Mouse (Mus musculus): ENCODE data around the gene Fggy.
A peak's percentile ranks its signal among the peaks of the same experiment; 100 is the strongest.

The Fggy gene

DNA sequence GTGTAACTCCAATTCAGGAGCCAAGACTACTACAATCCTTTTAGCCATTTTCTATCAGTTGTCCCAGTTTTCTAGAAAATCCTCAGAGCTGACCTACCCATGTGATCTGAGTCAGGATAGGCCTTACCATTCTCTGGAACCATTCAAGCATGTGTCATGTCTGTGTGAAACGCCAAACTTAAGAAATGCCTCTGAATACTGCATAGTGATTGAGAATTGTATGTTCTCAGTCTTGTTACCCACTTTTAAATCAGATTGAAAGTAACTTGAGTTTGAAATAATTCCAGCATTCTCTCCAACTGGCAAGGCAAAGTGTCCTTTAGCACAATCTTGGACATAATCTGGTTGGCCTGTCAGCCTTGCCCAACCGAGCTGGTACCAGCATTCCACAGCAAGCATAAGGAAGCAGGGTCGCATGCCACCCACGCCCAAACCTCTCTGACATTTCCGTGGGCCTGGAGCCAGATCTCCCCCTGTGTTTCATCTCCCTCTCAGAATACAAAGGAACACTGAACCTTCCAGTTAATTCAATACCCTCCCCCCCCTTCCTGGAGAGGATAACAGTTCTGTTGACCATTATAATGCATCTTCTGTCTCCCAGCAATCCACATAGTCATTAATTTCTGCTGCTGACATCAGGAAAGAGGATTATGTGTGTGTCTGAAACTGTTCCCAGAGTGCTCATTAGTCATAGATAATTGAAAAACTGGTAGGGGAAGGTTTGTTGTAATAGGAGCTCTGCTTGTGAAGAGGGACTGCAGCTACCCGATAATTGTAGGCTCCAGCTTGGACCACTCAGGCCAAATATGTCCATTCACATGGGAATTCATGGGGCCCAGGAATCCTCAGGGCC lies 176.3 kb downstream of the Fggy start:
- peak; percentile 59 for DNase-seq

DNA sequence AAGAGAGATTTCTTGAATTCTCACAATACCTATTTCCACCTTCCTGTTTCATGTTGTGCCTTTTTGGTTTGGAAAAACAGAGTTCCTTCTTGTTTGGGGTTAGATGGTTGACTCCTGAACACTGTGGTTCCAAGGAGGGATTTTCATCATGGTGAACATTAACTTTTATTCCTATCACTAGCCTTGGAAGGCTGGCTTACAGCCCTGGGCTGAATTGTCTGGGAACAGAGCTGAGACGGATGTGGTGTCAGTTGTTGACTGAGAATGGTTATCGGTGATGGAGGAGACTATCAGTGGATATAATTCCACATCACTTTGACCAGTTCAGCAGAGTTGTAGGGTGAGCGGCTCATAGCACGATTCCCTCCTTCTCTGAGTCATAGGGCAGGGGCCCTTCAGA lies 178.7 kb downstream of the Fggy start:
- DNase-seq = no peak

DNA sequence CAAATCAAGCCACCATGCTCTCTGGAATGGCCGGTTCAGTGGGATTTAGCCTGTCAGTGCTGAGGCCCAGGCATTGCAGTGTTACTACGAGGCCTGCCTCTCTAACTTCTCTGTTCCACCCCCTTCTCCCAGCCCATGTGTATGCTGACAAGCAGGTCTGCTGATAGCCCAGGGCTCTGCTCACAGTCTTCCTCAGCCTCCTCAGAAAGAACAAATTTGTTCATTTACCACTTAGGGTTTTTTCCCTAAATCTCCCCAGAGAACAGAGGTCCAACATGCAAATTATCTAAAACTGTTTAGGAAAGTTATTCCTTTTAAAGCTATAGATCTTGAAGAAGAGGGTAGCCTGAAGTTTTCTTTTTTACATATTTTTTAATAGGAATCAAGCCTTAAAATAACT lies 179.4 kb downstream of the Fggy start:
- DNase-seq = no peak

DNA sequence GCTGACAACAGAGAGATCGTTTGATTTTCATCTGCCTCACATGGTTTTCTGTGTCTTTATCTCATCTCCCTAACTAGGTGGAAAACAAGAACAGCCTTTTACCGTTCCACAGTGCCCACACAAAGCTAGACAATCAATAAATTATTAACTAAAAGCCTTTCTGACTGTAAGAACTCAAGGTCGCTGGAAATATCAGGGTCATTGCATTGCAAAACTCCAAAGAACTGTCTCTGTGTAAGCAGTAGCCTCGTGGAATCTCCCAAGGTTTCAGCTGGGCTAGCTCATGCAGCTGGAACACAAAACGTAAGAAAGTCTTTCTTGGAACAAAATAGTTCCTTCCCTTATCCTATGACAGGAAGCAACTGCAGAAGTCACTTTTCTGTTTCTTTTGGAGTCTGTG lies 180.9 kb downstream of the Fggy start:
- no peak for DNase-seq

DNA sequence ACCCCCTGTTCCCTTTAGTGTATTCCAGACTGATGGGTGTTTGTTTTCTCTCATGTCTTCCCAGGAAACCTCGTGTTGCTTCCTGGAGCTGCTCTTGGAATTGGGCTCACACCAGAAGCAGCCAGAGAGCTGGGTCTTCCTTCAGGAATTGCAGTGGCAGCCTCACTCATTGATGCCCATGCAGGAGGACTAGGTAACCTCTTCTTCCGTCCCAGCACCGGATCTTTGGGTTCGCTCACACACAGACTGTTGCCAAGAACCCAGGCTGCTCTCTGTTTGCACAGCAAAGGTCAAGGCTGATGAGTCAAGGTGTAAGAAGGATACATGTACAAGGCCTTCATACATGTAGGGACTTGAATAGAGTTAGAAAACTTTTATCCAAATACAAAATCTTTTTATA lies 181.4 kb downstream of the Fggy start:
- DNase-seq = no peak

DNA sequence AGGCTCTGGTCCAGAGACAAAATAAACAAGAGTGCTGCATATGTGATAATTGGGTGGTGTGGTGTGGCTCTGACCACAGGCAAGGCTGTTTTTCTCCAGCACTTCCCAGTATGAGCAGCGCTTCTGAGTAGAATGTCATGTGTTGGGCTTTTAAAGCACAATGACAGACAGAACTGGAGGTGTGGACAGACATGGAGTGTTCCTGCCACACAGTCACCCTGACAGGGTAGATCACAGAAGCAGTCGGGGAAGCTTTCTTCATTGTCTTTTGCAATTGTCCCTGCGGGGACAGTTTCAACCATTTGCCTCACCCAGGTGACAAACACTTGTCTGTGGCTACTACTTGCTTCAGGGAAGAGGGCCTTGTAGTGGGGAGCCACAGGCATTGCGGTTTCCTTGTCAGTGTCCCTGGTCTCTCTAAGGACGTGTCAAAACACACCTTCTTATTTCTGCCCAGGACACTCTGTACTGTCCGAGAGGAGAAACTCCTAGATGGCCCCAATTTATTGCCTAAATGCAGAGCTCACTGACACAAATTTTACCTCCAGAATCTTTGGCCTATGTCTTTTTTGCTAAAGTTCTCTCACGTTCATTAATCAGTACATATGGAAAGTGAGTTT lies 183.9 kb downstream of the Fggy start:
- no peak for DNase-seq

DNA sequence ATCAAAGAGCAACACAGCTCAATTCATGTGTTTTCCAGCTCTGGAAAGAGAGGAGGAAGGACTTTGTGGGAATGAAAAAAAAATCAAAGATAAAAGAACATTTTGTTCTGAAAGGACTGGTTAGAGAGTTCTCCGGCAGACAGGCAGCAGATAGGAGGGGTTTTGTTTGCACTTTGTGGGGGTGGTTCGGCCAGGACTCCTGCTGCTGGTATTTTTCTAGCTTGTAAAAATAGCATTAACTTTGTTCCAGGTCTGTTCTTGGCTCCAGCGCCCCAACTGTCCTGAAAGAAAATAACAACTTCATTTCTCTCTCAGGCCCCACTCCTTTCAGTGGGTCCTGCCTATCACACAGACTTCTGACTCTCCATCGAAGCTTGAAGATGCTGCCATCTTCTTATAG lies 185.7 kb downstream of the Fggy start:
- peak; percentile 21 for DNase-seq

DNA sequence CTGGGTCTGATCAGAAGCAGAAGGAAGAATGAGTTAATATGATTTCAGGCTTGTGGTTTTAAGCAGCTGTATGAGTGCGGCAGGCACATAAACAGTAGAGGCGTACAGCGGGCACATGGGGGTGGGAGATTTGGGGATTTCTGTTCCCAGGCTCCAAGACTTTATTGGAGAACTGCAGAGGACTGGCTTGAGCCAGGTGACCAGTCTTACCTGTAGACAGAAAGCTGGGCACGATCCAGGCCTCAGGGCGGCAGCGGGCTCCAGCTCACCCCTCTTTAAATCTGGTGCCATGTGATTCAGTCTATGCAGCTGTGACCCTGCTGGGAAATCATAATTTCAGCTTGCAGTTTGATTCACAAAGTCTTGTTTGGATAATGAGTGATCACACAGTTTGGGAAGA lies 189.6 kb downstream of the Fggy start:
- DNase-seq = no peak

DNA sequence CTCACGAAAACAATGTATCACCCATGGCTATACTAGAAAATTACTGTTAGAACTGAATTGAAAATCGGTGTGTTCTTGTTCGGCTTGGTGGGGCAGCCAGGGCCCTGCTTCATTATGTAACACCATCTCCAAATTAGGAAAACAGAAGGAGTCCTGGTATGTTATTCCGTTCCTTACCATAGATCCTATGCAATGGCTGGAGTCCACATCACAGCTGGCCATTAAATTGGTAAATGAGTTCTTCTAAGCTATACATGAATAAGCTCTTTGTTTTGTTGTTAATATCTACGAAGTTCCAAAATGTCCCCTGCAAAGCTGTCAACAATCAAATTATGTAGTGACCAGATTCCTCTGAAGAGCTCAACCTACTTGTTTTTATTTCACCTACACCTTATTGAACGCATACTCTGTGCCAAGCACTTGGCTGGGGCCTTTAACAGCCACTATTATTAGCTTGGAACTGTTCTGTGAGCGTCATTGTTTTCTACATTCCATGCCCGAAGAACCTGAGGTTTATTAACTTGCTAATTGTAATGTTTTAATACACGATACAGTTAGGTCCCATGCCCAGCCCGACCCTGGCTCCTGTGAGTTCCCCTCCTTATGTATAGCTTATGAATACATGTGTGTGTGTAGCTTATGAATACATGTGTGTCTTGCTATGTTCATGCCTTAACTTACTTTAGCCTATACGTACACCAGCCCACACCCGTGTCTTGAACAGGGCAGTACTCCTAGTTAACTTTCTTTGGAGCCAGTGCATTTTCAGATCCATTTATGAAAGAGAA lies 190.3 kb downstream of the Fggy start:
- no peak for DNase-seq

DNA sequence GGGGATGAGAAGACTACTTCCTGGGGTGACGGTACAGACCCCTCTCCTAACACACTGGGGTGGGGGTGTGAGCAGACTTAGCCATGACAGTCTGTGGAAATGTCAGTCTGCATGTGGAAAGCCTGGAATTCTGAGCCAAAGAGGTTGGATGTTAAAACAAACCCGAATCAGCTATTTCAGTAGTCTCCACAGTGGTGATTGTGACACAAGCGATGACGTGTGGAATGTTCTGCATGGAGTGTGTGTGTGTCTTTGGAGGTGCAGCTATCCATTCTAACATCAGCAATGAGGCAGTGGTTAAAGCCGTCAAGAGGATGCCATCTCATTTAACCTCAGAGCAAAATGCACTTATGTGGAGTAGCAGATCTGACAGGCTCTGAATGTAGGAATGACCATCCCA lies 192.9 kb downstream of the Fggy start:
- no peak for DNase-seq

DNA sequence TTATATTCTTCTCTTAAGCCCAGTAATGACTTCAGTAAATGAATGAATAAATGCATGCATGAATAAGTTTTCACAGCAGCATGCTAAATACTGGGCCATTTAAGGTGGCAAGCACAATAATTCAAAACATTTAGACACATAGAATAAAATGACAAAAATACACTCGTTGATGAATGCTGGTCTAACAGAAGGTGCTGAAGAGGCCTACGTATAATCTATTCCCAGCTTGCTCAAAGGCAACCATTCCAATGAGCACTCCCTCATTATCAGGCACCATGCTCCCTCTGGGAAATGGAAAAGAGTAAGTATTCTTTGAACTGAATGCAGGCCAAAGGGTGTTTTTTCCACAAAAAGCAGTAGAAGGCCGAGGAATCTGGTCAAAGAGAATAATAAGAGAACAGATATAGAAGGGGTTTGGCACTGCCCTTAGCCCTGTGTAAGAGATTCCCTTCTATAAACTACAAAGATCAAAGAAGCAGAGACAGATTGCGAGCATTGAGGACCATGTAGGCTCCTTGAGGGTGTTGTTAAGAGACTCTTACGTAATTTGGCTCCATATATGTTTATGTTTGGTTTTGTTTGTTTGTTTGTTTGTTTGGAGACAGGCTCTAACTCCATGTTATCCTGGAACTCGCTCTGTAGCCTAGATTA lies 195.4 kb downstream of the Fggy start:
- no peak for DNase-seq

DNA sequence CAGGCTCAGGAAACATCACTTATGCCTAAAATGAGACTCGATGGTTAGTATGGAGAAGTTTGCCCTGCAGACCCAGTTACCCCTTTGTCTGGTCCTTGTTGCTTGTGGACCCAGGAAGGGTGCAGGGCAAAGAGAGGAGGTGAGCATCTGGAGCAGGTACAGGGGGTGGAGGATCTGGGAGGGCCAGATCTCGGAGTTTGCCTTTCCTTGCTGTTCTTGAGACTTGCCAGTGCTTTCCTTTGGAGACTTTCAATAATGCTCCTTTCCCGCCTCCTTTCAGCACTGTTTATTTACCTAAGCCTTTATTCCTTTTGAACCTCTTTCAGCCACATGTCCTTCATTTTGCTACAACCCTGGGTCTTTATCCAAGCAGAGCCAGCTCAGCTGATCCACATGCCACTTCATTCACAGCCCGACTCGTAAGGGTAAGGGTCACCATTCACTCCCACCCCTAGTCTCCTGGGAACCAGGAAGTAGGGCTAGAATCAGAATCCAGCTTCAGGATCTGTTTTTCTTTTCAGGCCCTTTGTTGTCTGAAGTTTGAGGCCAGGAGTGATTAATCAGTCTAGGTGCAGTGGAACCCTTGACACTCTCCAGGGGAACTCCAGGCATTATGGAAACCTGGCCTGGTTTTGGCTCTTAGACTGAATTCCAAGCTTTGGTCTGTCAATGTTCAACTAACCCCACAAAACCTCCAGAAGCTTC lies 201.9 kb downstream of the Fggy start:
- DNase-seq = no peak

DNA sequence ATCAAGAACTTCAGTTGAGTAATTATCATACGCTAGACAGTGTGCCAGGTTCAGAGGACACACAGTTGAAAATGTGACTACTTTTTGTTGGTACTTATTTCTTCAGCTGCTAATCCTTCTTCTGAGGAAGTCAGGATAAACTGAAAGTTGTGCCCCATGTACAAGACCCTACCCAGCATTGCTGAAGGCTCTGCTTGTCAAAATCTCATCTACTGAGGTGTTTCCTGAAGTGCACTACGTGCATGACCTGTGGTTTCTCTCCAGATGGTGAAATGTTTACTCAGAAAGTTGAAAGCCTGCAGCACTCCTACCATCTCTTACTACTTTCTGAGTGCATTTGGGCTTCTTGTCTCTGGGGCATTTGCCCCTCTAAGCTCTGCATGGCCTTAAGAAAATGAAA lies 208.1 kb downstream of the Fggy start:
- DNase-seq = no peak

DNA sequence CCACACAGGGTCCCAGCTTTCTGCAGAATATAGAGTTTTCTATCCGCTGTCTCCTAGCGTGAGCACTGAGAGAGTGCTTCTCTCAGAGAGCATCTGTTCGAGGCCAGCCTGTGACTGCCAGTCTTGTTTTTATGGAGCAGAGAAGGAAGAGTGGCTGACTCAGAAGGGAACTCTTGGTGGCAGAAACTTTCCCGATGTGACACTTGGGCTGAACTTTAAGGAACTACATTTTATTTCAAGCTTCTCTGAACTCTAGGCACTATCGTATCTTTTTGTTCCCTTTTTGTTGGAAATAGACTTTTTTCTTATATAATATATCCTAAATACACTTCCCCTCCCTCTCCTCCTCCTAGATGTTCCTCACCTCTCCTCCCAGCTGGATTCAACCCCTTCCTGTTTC lies 213.2 kb downstream of the Fggy start:
- DNase-seq = no peak

DNA sequence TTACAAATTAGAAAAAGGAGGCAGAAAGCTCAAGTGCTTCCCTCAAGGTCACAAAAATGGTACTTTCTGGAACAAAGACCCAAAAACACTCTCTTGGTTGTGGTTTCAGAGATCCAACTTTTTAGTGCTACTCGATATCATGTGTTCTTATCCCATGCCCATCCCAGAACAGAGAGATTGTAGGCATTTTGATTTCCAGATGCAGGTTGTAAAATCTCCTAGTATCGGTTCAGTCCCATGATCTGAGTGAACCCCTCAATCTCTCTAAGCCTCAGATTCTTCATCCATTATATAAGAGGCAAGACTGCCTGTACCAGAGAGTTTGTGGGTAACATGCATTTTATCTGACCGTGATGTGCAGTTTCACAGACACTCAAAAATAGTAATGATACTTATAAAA lies 214.2 kb downstream of the Fggy start:
- no peak for DNase-seq

DNA sequence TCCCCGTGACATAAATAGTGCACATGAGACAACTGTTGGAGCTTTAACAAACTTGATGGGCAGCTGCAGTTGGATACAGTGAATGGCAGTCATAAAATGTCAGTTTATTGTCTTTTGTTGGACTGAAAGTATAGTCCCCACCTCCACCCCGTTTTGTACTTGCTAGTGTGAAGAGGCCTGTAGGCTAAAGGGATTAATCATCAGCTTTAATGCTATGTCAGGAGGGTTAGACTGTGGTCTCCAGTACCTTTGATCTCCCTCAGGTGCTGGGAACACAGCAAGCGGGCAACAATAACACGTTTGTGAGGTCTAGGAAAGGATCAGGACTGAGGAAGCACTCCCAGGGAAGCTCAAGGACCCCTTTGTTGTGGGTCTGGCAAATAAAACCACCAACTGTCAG lies 214.6 kb downstream of the Fggy start:
- DNase-seq = no peak

DNA sequence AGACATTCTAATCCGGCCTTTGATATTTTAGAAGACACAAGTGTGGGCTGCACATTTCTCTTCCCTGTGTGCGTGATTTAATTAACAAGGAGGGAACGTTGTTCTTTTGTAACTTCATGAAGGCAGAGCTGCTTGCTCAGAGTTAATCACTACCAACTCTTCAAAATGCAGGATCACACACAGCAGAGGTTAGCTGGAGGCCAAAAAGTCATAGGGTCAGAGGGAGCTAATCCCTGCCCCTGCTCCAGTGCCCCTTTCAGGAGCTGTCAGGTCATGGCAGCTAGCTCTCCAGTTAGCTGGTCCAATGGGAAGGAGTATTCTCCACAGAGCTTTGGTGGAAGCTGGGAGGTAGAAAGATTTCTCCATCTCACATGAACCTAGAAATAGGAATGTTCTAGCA lies 215.4 kb downstream of the Fggy start:
- no peak for DNase-seq

DNA sequence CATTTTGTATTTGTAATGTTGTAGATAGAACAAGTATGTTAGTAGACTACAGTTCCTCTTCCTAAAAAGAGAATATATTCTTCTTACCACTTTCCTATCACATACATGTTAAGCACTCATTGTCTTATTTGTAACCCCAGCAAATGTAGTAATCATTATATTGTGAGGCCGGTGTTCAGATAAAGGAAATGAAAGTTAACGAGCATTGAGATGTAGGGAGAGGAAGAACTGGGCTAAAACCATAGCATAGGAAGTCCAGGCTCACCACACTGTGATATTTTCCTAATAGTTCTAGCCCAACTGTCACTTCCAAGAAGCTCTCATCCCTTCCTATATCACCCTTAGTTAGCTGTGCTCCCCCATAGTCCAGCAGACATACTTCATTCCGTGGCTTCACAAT lies 218.3 kb downstream of the Fggy start:
- no peak for DNase-seq

DNA sequence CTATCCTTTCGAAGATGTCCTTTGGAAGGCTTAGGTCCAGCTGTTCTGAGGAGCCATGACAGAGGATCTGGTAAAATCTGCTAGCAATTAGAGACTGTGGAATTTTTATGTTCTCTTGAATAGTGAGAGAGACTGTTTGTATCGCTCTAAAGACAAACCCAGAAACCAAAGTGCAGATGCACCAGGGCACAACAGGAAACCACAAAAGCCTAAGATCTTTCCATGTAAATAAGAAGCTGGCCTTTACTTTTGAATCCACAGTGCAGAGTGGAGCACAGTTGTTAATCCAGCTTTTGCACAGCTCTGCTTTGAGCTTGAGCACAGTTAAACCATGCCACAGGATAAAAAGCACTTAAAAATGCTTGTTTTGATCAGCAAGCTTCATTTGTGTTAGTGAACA lies 220.5 kb downstream of the Fggy start:
- no peak for DNase-seq

DNA sequence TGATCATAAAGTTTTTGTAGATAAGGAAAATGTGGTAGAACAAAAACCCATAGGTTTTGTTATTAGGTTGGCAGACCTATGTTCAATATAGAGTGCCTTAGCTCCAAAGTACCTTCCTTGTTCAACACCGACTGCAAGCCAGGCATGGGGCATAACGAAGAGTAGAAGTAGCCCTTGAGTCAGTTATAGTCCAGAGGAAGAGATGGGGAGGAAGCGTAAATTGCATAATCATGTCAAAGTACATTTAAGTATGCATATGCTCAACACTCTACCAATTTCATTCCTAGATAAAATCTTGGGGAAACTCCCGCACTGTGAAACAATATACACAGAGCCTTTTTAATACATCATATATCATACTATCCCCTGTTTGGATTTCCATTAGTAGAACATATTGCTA lies 221.2 kb downstream of the Fggy start:
- no peak for DNase-seq

DNA sequence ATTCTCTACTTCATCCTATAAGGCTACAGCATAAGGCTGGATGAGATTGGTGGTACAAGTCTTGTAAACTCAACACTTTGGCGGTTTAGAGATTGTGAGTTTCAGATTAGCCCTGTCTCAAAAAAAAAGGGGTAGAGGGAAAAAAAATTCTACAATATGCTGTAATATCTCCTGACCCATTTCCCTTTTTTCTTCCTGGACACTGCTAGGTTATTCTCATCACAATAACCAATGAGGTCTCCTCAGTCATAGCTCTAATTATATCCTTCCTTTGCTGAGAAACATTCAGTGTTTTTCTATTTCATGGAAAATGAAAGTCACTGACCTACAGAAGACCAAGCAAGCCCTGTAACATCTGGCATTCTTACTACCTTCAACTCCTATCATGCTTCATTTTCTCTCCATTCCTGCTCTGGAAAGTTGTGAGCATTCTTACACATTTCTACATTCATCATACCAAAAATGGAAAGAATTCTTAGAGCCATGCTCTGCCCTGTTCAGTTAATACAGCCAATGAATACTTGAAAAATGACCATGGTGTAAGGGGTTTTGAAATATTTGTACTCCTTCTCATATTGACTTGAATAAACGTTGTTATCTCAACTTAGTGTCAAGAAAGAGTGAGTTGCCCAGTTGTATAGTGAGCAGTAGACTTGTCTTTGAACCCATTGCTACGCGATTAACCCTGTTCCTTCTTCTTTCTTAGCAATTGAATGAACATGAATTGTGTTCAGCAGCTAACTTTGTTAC lies 227.0 kb downstream of the Fggy start:
- DNase-seq = no peak

DNA sequence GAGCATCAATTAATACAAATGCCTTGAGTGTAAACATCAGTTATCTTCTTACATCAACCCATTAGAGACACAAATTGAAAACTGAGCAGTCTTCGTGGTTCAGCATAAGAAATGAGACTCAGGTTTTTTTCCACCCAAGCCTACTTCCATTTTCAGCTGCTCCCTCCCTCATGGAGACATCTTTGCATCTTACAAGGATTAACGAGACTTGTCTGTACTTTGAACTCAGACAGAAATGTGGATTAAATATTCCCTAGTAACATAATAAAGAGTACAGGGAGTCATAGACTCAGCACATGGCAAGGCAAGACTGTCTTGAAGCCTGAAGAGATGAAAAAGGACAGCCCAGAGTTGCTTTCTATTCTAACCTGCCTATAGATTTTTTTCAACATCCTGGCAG lies 230.3 kb downstream of the Fggy start:
- no peak for DNase-seq
